Mouse (Mus musculus) embryonic facial prominence, embryonic 10.5 days (tissue): ENCODE results near the gene Nat8f5. TPM values are rescaled to one million over a fixed set of nuclear protein-coding genes. Genes with fewer than 3 reads are reported as not detected.

Experiments used
- microRNA-seq: library from miRNA; unstranded; fragments of <30 nt; microRNA quantifications from one replicate; pipeline ENCODE4, GENCODE M21; 2017
- polyA plus RNA-seq: library from polyadenylated mRNA; unstranded; fragments of >200 nt; fragmentation: Nextera tagmentation; extraction: Ambion mirVana; gene quantifications from 2 replicates; pipeline ENCODE4 v1.2.1, GENCODE M21; 2016

Gene Nat8f5
- polyA plus RNA-seq, 1 experiment from 2014 or later, result not detected

Small RNAs within 50 kb of the gene (microRNA-seq; reads per million reads assigned to microRNA genes)
- gene Mir6375, result not detected

Other genes with a start within 250 kb of the Nat8f5 start
- gene Alms1, start 233.4 kb downstream of the Nat8f5 start, polyA plus RNA-seq, result 10.2 and 11.3 TPM in 2 replicates
- not detected in 2 replicates for gene Nat8f7, start 107.8 kb downstream of the Nat8f5 start, polyA plus RNA-seq
- 0.21 TPM in 1 of 2 replicates, not detected in the other for gene Nat8f3, start 55.2 kb downstream of the Nat8f5 start, polyA plus RNA-seq
- not detected in 2 replicates for gene Nat8f6, start within 50 bp of the Nat8f5 start, polyA plus RNA-seq
- not detected in 2 replicates for gene Nat8, start 11.1 kb upstream of the Nat8f5 start, polyA plus RNA-seq
- gene Nat8f2, start 48.2 kb upstream of the Nat8f5 start, polyA plus RNA-seq, result not detected in 2 replicates
- gene Nat8f4, start 83.9 kb upstream of the Nat8f5 start, polyA plus RNA-seq, result 2.8 and 3.3 TPM in 2 replicates
- 29.0 and 36.7 TPM in 2 replicates for gene Tprkb, start 90.9 kb upstream of the Nat8f5 start, polyA plus RNA-seq
- 3.8 and 5.5 TPM in 2 replicates for gene Nat8f1, start 94.7 kb upstream of the Nat8f5 start, polyA plus RNA-seq
- gene Dusp11, start 140.7 kb upstream of the Nat8f5 start, polyA plus RNA-seq, result 38.7 and 39.9 TPM in 2 replicates
- not detected in 2 replicates for gene Figla, start 195.2 kb upstream of the Nat8f5 start, polyA plus RNA-seq
- 23.4 and 26.6 TPM in 2 replicates for gene Add2, start 207.7 kb upstream of the Nat8f5 start, polyA plus RNA-seq